Mouse (Mus musculus) small intestine, adult 2 months (tissue): ENCODE measurements around the gene Plekhh3.

Source experiments
- CTCF ChIP-seq: fragments of 200-500 bp; IDR thresholded peaks from 2 replicates; pipeline ENCODE4 v1.5.1; 2012; ENCODE audit warnings: low read depth, mild to moderate bottlenecking, control low read depth, inconsistent platforms, low read length, moderate library complexity, mixed read lengths; ENCODE audit not compliant: insufficient replicate concordance, insufficient read length; ENCODE audit errors: extremely low read depth
- POLR2A ChIP-seq: fragments of 200-500 bp; IDR thresholded peaks from 2 replicates; pipeline ENCODE4 v1.6.1; 2012; ENCODE audit warnings: low read depth, mild to moderate bottlenecking, control low read depth, inconsistent platforms, low read length, moderate library complexity

- TF ChIP-seq CTCF = no peak
- no peak for TF ChIP-seq POLR2A
These were observed 6.8 kb downstream of the Plekhh3 start for GRCm38 (mm10) chr11:101164351-101164665.
